ENCODE assay signal across 10 mouse cellular contexts in genomic region chr9:107631311-107631826, GRCm38 (mm10). TPM values are rescaled to one million over a fixed set of nuclear protein-coding genes. Genes with fewer than 3 reads are reported as not detected.
A peak's percentile ranks its signal among the peaks of the same experiment; 100 is the strongest.
DNase-seq lines count a peak whose midpoint lies in the region; ATAC-seq lines count a peak whose summit lies in the region.
"Had no signal": no experiment of that assay in that cellular context is flagged by ENCODE, and none has a peak within 500 bp of the region (broad histone marks: within the 10 kb centered on the region; RNA-seq: fewer than 3 reads in every experiment).

No protein-coding gene starts in this region.

- H3K9ac ChIP-seq in heart, embryonic 14.5 days (ENCODE audit: low read length): peak overlapping the region; percentile 41; the same call in 1 of the 2 replicates
- H3K9ac ChIP-seq in embryonic facial prominence, embryonic 12.5 days: no peak overlapping the region
- no peak overlapping the region for H3K9ac ChIP-seq in hindbrain, embryonic 16.5 days (ENCODE audit: low read depth, low read length)
- H3K9ac ChIP-seq in midbrain, embryonic 14.5 days (replicated peaks; ENCODE audit: low read length): peak overlapping the region; percentile 84

- H3K36me3 ChIP-seq in heart, embryonic 14.5 days (ENCODE audit: control insufficient read depth, insufficient read depth, low read length): peaks cover 41% of the 10 kb centered on the region
- peaks cover 7% of the 10 kb centered on the region; the same call in 1 of the 2 replicates for H3K36me3 ChIP-seq in embryonic facial prominence, embryonic 12.5 days
- H3K36me3 ChIP-seq in hindbrain, embryonic 16.5 days (ENCODE audit: control insufficient read depth, insufficient read depth, low read length): no peaks in the 10 kb centered on the region
- 0 out of 2 replicates have a peak, but pooled peaks cover 3% of the 10 kb centered on the region for H3K36me3 ChIP-seq in midbrain, embryonic 14.5 days (ENCODE audit: control insufficient read depth, insufficient read depth, low read length)

- WGBS in heart, embryonic 14.5 days: 70% methylated on average over 9 of the region's 9 CpGs
- 58% methylated on average over 9 of the region's 9 CpGs for WGBS in embryonic facial prominence, embryonic 12.5 days
- WGBS in hindbrain, embryonic 16.5 days: 27% methylated on average over 9 of the region's 9 CpGs
- WGBS in midbrain, embryonic 14.5 days: 17% methylated on average over 9 of the region's 9 CpGs

- peaks cover 60 to 72% of the 10 kb centered on the region in 2 experiments for H3K4me1 ChIP-seq in heart, embryonic 14.5 days (ENCODE audit: control insufficient read depth in 2 of 2, insufficient read depth in 2 of 2, low read length in 2 of 2)
- peaks cover 85% of the 10 kb centered on the region for H3K4me1 ChIP-seq in embryonic facial prominence, embryonic 12.5 days
- H3K4me1 ChIP-seq in hindbrain, embryonic 16.5 days (ENCODE audit: control insufficient read depth, insufficient read depth, low read depth, low read length): peaks cover 76% of the 10 kb centered on the region
- H3K4me1 ChIP-seq in midbrain, embryonic 14.5 days (ENCODE audit: control insufficient read depth, insufficient read depth, low read length): peaks cover 77% of the 10 kb centered on the region

- no peak overlapping the region for H3K4me3 ChIP-seq in heart, embryonic 14.5 days (ENCODE audit: control insufficient read depth in 1 of 2, insufficient read depth in 1 of 2, low read depth in 1 of 2, low read length in 2 of 2)
- no peak overlapping the region for H3K4me3 ChIP-seq in embryonic facial prominence, embryonic 12.5 days
- H3K4me3 ChIP-seq in hindbrain, embryonic 16.5 days (ENCODE audit: low read length): no peak overlapping the region
- H3K4me3 ChIP-seq in midbrain, embryonic 14.5 days (replicated peaks; ENCODE audit: low read depth, low read length): peak overlapping the region; percentile 80; the same call in 1 of the 2 replicates

- H3K27ac ChIP-seq in heart, embryonic 14.5 days (replicated peaks in 1 of 2; ENCODE audit: control insufficient read depth in 1 of 2, insufficient read depth in 1 of 2, low read depth in 2 of 2, low read length in 2 of 2): peak overlapping the region in 1 of 2 experiments; percentile 96; a peak in 2 of 4 replicates
- peak overlapping the region; percentile 94 for H3K27ac ChIP-seq in embryonic facial prominence, embryonic 12.5 days
- H3K27ac ChIP-seq in hindbrain, embryonic 16.5 days (ENCODE audit: low read depth, low read length): peak overlapping the region; percentile 90
- H3K27ac ChIP-seq in midbrain, embryonic 14.5 days (replicated peaks; ENCODE audit: low read depth, low read length): peak overlapping the region; percentile 99

- H3K27me3 ChIP-seq in heart, embryonic 14.5 days (ENCODE audit: control insufficient read depth, insufficient read depth, low read length): no peaks in the 10 kb centered on the region
- H3K27me3 ChIP-seq in embryonic facial prominence, embryonic 12.5 days: no peaks in the 10 kb centered on the region
- no peaks in the 10 kb centered on the region for H3K27me3 ChIP-seq in hindbrain, embryonic 16.5 days (replicated peaks; ENCODE audit: control insufficient read depth, insufficient read depth, low read length)
- no peaks in the 10 kb centered on the region for H3K27me3 ChIP-seq in midbrain, embryonic 14.5 days (ENCODE audit: control insufficient read depth, insufficient read depth, low read length)
- H3K27me3 ChIP-seq: CH12.LX had no signal

- no peak for ATAC-seq in heart, embryonic 14.5 days (ENCODE audit: insufficient number of reproducible peaks, insufficient read depth, low FRiP score, low read depth)
- no peak for ATAC-seq in embryonic facial prominence, embryonic 12.5 days (ENCODE audit: insufficient number of reproducible peaks, insufficient read depth, low FRiP score, low TSS enrichment)
- no peak for ATAC-seq in hindbrain, embryonic 16.5 days
- no peak for ATAC-seq in midbrain, embryonic 14.5 days (ENCODE audit: low FRiP score, low TSS enrichment)
- no peak for ATAC-seq in erythroid progenitor cell, adult 5-6 weeks (replicated peaks; ENCODE audit: low FRiP score, poor library complexity, severe bottlenecking)

- peak overlapping the region; percentile 81 for H3K4me2 ChIP-seq in heart, embryonic 14.5 days (ENCODE audit: low read length)
- H3K4me2 ChIP-seq in embryonic facial prominence, embryonic 12.5 days (replicated peaks): 0 out of 2 replicates have a peak overlapping the region, but pooled peaks have one; percentile 95
- peak overlapping the region; percentile 79 for H3K4me2 ChIP-seq in hindbrain, embryonic 16.5 days (ENCODE audit: low read length)
- peak overlapping the region; percentile 85 for H3K4me2 ChIP-seq in midbrain, embryonic 14.5 days (ENCODE audit: low read length)

- no peaks in the 10 kb centered on the region for H3K9me3 ChIP-seq in heart, embryonic 14.5 days (ENCODE audit: control insufficient read depth, low read length)
- H3K9me3 ChIP-seq in embryonic facial prominence, embryonic 12.5 days: no peaks in the 10 kb centered on the region
- H3K9me3 ChIP-seq in hindbrain, embryonic 16.5 days (ENCODE audit: control insufficient read depth, low read length): no peaks in the 10 kb centered on the region
- no peaks in the 10 kb centered on the region for H3K9me3 ChIP-seq in midbrain, embryonic 14.5 days (ENCODE audit: control insufficient read depth, low read length)

- no peak for DNase-seq in heart, postnatal 4 days
- no peak for DNase-seq in midbrain, embryonic 14.5 days
- DNase-seq in ovary, postnatal 10 days (ENCODE audit: low spot score): no peak
- no peak for DNase-seq in layer of hippocampus, adult 18-20 months (ENCODE audit: low spot score in 2 of 2)

RNA-seq across cellular contexts. Expression of gene Gnai2, which starts 3.8 kb away (rescaled TPM):
- polyA plus RNA-seq in heart, embryonic 14.5 days (2014; fragmentation: Nextera tagmentation; extraction: Ambion mirVana): 379 and 410 TPM in 2 replicates
- total RNA-seq in heart, postnatal 4 days (2021): 100 to 1,000 TPM; 462 to 469 TPM
- 439 and 443 TPM in 2 replicates for polyA plus RNA-seq in embryonic facial prominence, embryonic 12.5 days (2016; fragmentation: Nextera tagmentation; extraction: Ambion mirVana)
- 302 and 317 TPM in 2 replicates for polyA plus RNA-seq in hindbrain, embryonic 16.5 days (2015; fragmentation: Nextera tagmentation; extraction: Ambion mirVana)
- polyA plus RNA-seq in midbrain, embryonic 14.5 days (2014; fragmentation: Nextera tagmentation; extraction: Ambion mirVana): 284 and 326 TPM in 2 replicates
- 382 and 420 TPM in 2 replicates for total RNA-seq in erythroid progenitor cell, adult 5-6 weeks (2015; ENCODE audit: low replicate concordance)
- total RNA-seq in erythroid progenitor cell, adult 5-6 weeks (2017; ENCODE audit: low replicate concordance): 334 and 357 TPM in 2 replicates
- 100 to 1,000 TPM; 228 to 231 TPM for total RNA-seq in layer of hippocampus, adult 18-20 months (2021)

RNA-seq across cellular contexts. Expression of gene Sema3b, which starts 22.3 kb away (rescaled TPM):
- 6.5 and 7.2 TPM in 2 replicates for polyA plus RNA-seq in heart, embryonic 14.5 days (2014; fragmentation: Nextera tagmentation; extraction: Ambion mirVana)
- 10 to 100 TPM; 16.2 to 18.8 TPM for total RNA-seq in heart, postnatal 4 days (2021)
- 3.8 and 6.9 TPM in 2 replicates for polyA plus RNA-seq in embryonic facial prominence, embryonic 12.5 days (2016; fragmentation: Nextera tagmentation; extraction: Ambion mirVana)
- 5.6 and 7.0 TPM in 2 replicates for polyA plus RNA-seq in hindbrain, embryonic 16.5 days (2015; fragmentation: Nextera tagmentation; extraction: Ambion mirVana)
- 1.5 and 3.2 TPM in 2 replicates for polyA plus RNA-seq in midbrain, embryonic 14.5 days (2014; fragmentation: Nextera tagmentation; extraction: Ambion mirVana)
- total RNA-seq in erythroid progenitor cell, adult 5-6 weeks (2015; ENCODE audit: low replicate concordance): not detected in 2 replicates
- not detected in 2 replicates for total RNA-seq in erythroid progenitor cell, adult 5-6 weeks (2017; ENCODE audit: low replicate concordance)
- total RNA-seq in layer of hippocampus, adult 18-20 months (2021): 1 to 10 TPM; 1.5 to 2.5 TPM

RNA-seq across cellular contexts. Expression of gene Slc38a3, which starts 38.0 kb away (rescaled TPM):
- 2.7 TPM in 2 replicates for polyA plus RNA-seq in heart, embryonic 14.5 days (2014; fragmentation: Nextera tagmentation; extraction: Ambion mirVana)
- 1 to 10 TPM; 8.0 to 8.1 TPM for total RNA-seq in heart, postnatal 4 days (2021)
- polyA plus RNA-seq in embryonic facial prominence, embryonic 12.5 days (2016; fragmentation: Nextera tagmentation; extraction: Ambion mirVana): 8.2 and 8.3 TPM in 2 replicates
- 53.2 and 55.0 TPM in 2 replicates for polyA plus RNA-seq in hindbrain, embryonic 16.5 days (2015; fragmentation: Nextera tagmentation; extraction: Ambion mirVana)
- polyA plus RNA-seq in midbrain, embryonic 14.5 days (2014; fragmentation: Nextera tagmentation; extraction: Ambion mirVana): 20.4 and 31.9 TPM in 2 replicates
- total RNA-seq in erythroid progenitor cell, adult 5-6 weeks (2015; ENCODE audit: low replicate concordance): not detected in 2 replicates
- not detected in 2 replicates for total RNA-seq in erythroid progenitor cell, adult 5-6 weeks (2017; ENCODE audit: low replicate concordance)
- 10 to 100 TPM; 57.8 to 62.6 TPM for total RNA-seq in layer of hippocampus, adult 18-20 months (2021)
- total RNA-seq: neutrophil, adult 5-6 weeks had no signal

RNA-seq across cellular contexts. Expression of gene Ifrd2, which starts 43.9 kb away (rescaled TPM):
- polyA plus RNA-seq in heart, embryonic 14.5 days (2014; fragmentation: Nextera tagmentation; extraction: Ambion mirVana): 44.6 and 45.7 TPM in 2 replicates
- 10 to 100 TPM; 41.6 to 44.4 TPM for total RNA-seq in heart, postnatal 4 days (2021)
- polyA plus RNA-seq in embryonic facial prominence, embryonic 12.5 days (2016; fragmentation: Nextera tagmentation; extraction: Ambion mirVana): 35.8 and 36.9 TPM in 2 replicates
- 13.5 and 16.9 TPM in 2 replicates for polyA plus RNA-seq in hindbrain, embryonic 16.5 days (2015; fragmentation: Nextera tagmentation; extraction: Ambion mirVana)
- 14.5 and 15.7 TPM in 2 replicates for polyA plus RNA-seq in midbrain, embryonic 14.5 days (2014; fragmentation: Nextera tagmentation; extraction: Ambion mirVana)
- total RNA-seq in erythroid progenitor cell, adult 5-6 weeks (2015; ENCODE audit: low replicate concordance): 206 and 249 TPM in 2 replicates
- total RNA-seq in erythroid progenitor cell, adult 5-6 weeks (2017; ENCODE audit: low replicate concordance): 122 and 166 TPM in 2 replicates
- 10 to 100 TPM; 12.5 to 13.2 TPM for total RNA-seq in layer of hippocampus, adult 18-20 months (2021)

RNA-seq across cellular contexts. Expression of gene Gnat1, which starts 48.1 kb away (rescaled TPM):
- 0.63 and 1.7 TPM in 2 replicates for polyA plus RNA-seq in heart, embryonic 14.5 days (2014; fragmentation: Nextera tagmentation; extraction: Ambion mirVana)
- total RNA-seq in heart, postnatal 4 days (2021): not detected
- polyA plus RNA-seq in embryonic facial prominence, embryonic 12.5 days (2016; fragmentation: Nextera tagmentation; extraction: Ambion mirVana): 1.4 and 3.0 TPM in 2 replicates
- 1.3 and 2.7 TPM in 2 replicates for polyA plus RNA-seq in hindbrain, embryonic 16.5 days (2015; fragmentation: Nextera tagmentation; extraction: Ambion mirVana)
- polyA plus RNA-seq in midbrain, embryonic 14.5 days (2014; fragmentation: Nextera tagmentation; extraction: Ambion mirVana): 0.97 and 2.0 TPM in 2 replicates
- total RNA-seq in erythroid progenitor cell, adult 5-6 weeks (2015; ENCODE audit: low replicate concordance): not detected in 2 replicates
- total RNA-seq in erythroid progenitor cell, adult 5-6 weeks (2017; ENCODE audit: low replicate concordance): 1.9 TPM in 1 of 2 replicates, not detected in the other
- total RNA-seq in layer of hippocampus, adult 18-20 months (2021): not detected
- total RNA-seq: CH12.LX; neutrophil, adult 5-6 weeks had no signal

Comparison
In these comparisons a context has a peak if more than half of its experiments do, and no peak if none do; other contexts are left out.
1. H3K9ac ChIP-seq: peak in heart, embryonic 14.5 days (single experiment) and midbrain, embryonic 14.5 days (single experiment); none in embryonic facial prominence, embryonic 12.5 days (single experiment) and hindbrain, embryonic 16.5 days (single experiment).
2. Peak in every context shown above with its lines, with median percentiles within 50 percentile points of each other: H3K4me2 ChIP-seq.